Comparison of ENCODE assay signal across 14 mouse cellular contexts in genomic region chr17:7231312-7231711, GRCm38 (mm10).
"Had no signal": no experiment of that assay in that cellular context is flagged by ENCODE, and none has a peak within 500 bp of the region (broad histone marks: within the 10 kb centered on the region; RNA-seq: fewer than 3 reads in every experiment).

No protein-coding gene starts in this region.

- H3K36me3 ChIP-seq: limb, embryonic 12.5 days; liver, embryonic 13.5 days; lung, embryonic 15.5 days; midbrain, embryonic 12.5 days; neural tube, embryonic 13.5 days had no signal

- ATAC-seq: liver, postnatal 0 days had no signal

- DNase-seq: kidney, adult 8-10 months; liver; liver, embryonic 13.5 days; liver, postnatal 0 days; lung, postnatal 14 days; right cerebral cortex, postnatal 25 days; thymus, postnatal 4 days had no signal

- H3K9me3 ChIP-seq: limb, embryonic 12.5 days; liver, embryonic 13.5 days; lung, embryonic 15.5 days; midbrain, embryonic 12.5 days; neural tube, embryonic 13.5 days had no signal

- H3K4me2 ChIP-seq: limb, embryonic 12.5 days; liver, embryonic 13.5 days; lung, embryonic 15.5 days; midbrain, embryonic 12.5 days; neural tube, embryonic 13.5 days had no signal

- H3K27ac ChIP-seq: limb, embryonic 12.5 days; liver, embryonic 13.5 days; lung, embryonic 15.5 days; macrophage; midbrain, embryonic 12.5 days; neural tube, embryonic 13.5 days; stomach, postnatal 0 days had no signal

- H3K4me3 ChIP-seq: limb, embryonic 12.5 days; liver, embryonic 13.5 days; lung, embryonic 15.5 days; megakaryocyte, embryonic 14.5 days; midbrain, embryonic 12.5 days; neural tube, embryonic 13.5 days had no signal

- H3K27me3 ChIP-seq: limb, embryonic 12.5 days; liver, embryonic 13.5 days; lung, embryonic 15.5 days; megakaryocyte, embryonic 14.5 days; midbrain, embryonic 12.5 days; neural tube, embryonic 13.5 days had no signal

- H3K4me1 ChIP-seq: liver, embryonic 13.5 days; megakaryocyte, embryonic 14.5 days; midbrain, embryonic 12.5 days had no signal

- H3K9ac ChIP-seq: limb, embryonic 12.5 days; liver, embryonic 13.5 days; liver, postnatal 0 days; lung, embryonic 15.5 days; midbrain, embryonic 12.5 days; neural tube, embryonic 13.5 days had no signal
